Mouse (Mus musculus) monocyte, adult 5-6 weeks (primary cell): ENCODE measurements around the gene Gm10037. TPM values are rescaled to one million over a fixed set of nuclear protein-coding genes. Genes with fewer than 3 reads are reported as not detected.
"Not testable (repeated sequence)": the region's sequence is repeated elsewhere in the genome, so short reads cannot be mapped to it uniquely, and the experiment has no call there.

Source experiments
- ATAC-seq: fragments of 153-309, 156-312 bp; replicated peaks from 2 replicates; pipeline ENCODE4 v1.8.0; 2017; ENCODE audit warnings: mild to moderate bottlenecking; ENCODE audit not compliant: low TSS enrichment, insufficient number of reproducible peaks, severe bottlenecking, poor library complexity, low FRiP score
- total RNA-seq: library from RNA; stranded (forward); fragments of 200-1000, 200-491, 200-594 nt; gene quantifications from 3 replicates; pipeline ENCODE4 v1.2.3, GENCODE M21; 2017

Gene Gm10037
- total RNA-seq, result 1.1 TPM in 1 of 3 replicates, not detected in the others

DNA sequence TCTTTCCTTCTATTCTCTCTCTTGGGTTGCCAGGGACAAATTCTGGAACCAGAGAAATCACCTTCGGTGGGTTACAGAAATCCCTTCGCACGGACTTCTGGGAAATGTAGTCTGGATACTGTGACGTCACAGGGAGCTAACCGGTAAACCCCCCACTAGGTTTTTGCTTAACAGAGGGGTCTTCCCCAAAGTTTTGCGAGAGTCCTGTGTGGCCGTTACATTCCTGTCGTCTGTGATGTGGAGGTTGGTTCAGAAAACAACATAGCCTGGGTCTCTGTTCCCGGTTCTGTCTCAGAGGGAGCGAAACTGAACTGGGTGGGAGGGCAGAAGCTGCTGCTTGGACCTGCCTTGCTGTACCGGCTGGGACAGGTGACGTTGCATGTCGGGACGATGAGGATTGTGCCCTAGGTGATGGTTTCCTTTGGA, at the start of gene Gm10037:
Gm10037 (plus strand) TSS at position 196 of the 426 bp plus-strand sequence.
- 0 out of 2 replicates have a peak, but pooled peaks have one; percentile 45 for ATAC-seq

GRCm38 (mm10) chr13:67791921-67792455, 38.9 kb upstream of the Gm10037 start:
- ATAC-seq, result no peak

- no peak for ATAC-seq
Observed at GRCm38 (mm10) chr13:67798618-67799017, 32.3 kb upstream of the Gm10037 start.

DNA sequence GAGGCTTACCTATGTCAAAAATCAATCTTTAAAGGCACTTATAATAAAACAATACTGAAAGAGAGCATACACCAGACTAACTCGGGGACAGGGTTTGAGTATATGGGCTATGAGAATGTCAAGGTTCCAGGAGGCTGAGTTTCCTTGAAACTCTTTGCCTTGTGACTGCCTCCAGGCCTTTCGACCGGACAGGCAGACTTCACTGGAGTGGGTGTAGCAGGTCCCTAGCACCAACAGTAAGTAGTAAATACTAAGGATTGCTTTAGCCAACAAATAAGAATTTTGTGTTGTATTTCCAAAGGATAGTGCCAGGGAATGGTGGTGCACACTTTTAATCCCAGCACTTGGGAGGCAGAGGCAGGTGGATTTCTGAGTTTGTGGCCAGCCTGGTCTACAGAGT, 31.8 kb upstream of the Gm10037 start:
- ATAC-seq, result not testable (repeated sequence)

DNA sequence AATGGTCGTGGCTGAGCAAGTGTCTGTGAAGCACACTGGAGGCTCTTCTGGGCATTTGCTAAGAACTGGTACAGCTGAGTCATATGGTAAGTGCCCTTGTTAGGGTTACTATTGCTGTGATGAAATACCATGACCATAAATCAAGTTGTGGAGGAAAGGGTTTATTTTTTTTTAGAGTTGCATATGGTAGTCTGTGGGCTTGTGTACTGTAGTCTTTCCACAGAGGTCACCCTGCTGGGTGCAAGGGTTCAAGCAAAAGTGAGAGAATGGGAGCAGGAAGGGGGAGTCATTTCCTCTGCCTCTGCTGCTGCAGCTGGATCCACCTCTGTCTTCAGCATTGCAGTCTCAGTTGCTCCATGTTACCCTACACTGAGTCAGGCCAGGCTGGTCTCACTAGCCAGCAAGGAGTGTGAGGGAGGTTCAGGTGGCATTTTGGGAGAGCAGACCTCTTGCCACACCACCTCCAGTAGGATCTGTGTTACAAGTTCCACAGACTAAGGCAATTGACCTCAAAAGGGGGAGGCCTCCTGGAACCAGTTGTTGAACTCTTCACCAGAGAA, 19.2 kb upstream of the Gm10037 start:
- no peak for ATAC-seq

- ATAC-seq, result no peak
Observed at GRCm38 (mm10) chr13:67812961-67813709, 17.8 kb upstream of the Gm10037 start.

GRCm38 (mm10) chr13:67813710-67814660, 16.9 kb upstream of the Gm10037 start, which contains the start of gene Zfp273:
Zfp273 (plus strand) TSS chr13:67813740.
- peak; percentile 94 for ATAC-seq

DNA sequence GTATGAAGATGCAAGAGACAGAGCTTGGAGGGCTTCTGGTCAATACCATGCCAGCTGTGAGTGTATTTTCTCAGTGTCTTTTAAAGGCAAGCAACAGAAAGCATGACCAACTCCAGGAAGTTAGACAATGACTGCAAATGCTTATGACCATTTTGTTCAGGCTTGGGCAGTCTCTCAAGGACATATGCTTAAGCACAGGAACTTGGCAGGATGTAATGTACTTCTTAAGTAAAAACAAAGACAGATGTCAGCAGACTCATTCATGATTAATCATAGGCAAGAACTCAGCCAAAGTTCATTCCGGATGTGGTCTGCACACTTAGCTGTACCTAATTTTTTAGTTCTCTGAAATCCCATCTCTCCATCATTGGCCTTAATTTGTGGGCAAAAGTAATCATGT, 12.3 kb upstream of the Gm10037 start:
- ATAC-seq, result no peak

- not testable (repeated sequence) for ATAC-seq
Observed at GRCm38 (mm10) chr13:67833137-67833536, 2.2 kb downstream of the Gm10037 start.

- ATAC-seq, result peak; percentile 14
Observed at GRCm38 (mm10) chr13:67843775-67844118, 12.8 kb downstream of the Gm10037 start.

- peak; percentile 95 for ATAC-seq
Observed at GRCm38 (mm10) chr13:67844119-67844852, 13.4 kb downstream of the Gm10037 start.

DNA sequence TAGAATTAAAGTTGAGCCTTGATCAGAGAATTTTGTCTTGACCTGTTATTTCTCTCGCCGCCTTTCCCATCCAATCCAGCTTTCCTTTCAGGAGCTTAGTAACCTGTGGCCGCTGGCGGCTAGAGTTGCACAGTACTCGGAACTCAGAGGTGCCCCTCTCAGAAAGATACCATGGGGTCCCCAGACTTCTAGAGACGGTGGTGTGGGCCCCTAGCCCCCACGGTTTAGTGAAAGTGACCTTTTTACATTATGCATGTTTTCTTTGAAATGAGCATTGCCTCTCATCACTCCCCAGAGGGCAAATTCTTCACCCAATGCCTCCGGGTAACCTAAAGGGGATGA, 13.9 kb downstream of the Gm10037 start:
- no peak for ATAC-seq

DNA sequence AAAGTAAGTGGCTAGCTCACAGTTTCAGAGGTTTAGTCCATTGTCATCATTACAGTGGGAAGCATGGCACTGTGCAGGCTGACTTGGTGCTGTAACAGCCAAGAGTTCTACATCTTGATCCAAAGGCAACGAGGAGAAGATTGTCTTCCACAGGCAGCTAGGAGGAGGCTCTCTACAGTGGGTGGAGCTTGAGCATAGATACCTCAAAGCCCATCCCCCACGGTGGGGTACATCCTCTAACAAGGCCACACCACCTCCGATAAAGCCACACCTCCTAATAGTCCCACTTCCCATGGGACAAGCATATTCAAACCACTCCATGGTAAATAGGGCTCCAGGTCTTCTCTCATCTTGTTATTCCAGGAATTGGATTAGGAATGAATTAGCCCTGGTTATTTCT, 19.5 kb downstream of the Gm10037 start:
- no peak for ATAC-seq

- no peak for ATAC-seq
Observed at GRCm38 (mm10) chr13:67853130-67853529, 22.2 kb downstream of the Gm10037 start.

GRCm38 (mm10) chr13:67853983-67854382, 23.1 kb downstream of the Gm10037 start:
- ATAC-seq, result no peak

GRCm38 (mm10) chr13:67857317-67857716, 26.4 kb downstream of the Gm10037 start:
- no peak for ATAC-seq

DNA sequence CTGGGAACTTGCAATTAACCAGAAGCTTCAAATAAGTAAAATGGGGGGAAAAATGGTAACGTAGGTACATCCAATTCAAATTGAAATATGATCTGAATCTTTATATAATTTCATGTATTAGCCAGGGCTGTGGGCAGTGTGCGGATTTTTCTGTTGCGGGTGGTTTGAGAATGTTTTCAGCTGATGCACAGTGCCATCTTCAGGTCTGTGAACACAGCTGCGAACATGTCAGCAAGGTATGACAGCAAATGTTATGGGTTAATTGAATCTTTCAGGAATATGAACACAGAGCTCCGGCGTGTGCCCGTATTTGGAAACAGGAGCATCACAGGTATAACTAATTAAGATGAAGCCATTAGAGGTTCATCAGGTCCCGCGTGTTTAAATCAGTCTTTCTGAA, 31.6 kb downstream of the Gm10037 start:
- ATAC-seq, result no peak

DNA sequence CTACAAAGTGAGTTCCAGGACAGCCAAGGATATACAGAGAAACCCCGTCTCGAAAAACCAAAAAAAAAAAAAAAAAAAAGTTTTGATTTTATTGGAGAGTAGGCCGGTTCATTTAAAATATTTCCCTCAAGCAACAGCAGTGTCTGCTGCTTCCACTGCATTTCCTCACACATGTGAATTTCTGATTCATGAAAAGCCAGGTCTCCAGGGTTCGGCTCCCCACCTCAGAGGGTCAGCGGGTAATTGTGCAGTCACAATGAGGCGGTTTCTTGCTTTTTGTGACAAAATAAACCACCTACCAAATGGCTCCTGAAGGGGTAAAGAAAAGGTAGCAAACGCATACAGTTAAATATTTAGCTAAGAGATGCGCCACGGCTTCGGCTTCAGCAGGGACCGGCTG, 32.1 kb downstream of the Gm10037 start, which contains the start of gene BC048507:
BC048507 (plus strand) TSS at position 301 of the 400 bp plus-strand sequence.
- no peak for ATAC-seq
